Mouse (Mus musculus) E14TG2a.4 (cell line): ENCODE measurements around the gene Cfap20.

ENCODE experiments used
- CTCF ChIP-seq: conservative IDR thresholded peaks from 2 replicates; pipeline ENCODE4 v1.5.1; 2014; ENCODE audit warnings: low read length
- POU5F1 ChIP-seq: IDR thresholded peaks from 2 replicates; pipeline ENCODE4 v1.6.1; 2014; ENCODE audit warnings: low read length, borderline replicate concordance

GRCm38 (mm10) chr8:95377101-95377500, 57.6 kb downstream of the Cfap20 start:
- TF ChIP-seq CTCF (no peak), POU5F1 (no peak)
